Mouse (Mus musculus): ENCODE data around the gene Ell. TPM values are rescaled to one million over a fixed set of nuclear protein-coding genes. Genes with fewer than 3 reads are reported as not detected.

The Ell gene
- polyA plus RNA-seq, 1 experiment, result 27.9 TPM

- DNase-seq, result no peak
- Histone ChIP-seq H3K4me1 (ENCODE audit: control insufficient read depth, insufficient read depth, low read length) (peaks cover 8% of the 10 kb centered on the region), H3K4me3 (replicated peaks; ENCODE audit: insufficient read depth, low read depth, low read length) (peak overlapping the region; percentile 80), H3K27me3 (ENCODE audit: control insufficient read depth, insufficient read depth, low read length) (no peaks in the 10 kb centered on the region), H3K27ac (ENCODE audit: insufficient read depth, low read length) (peak overlapping the region; percentile 37)
- TF ChIP-seq CTCF (IDR thresholded peaks at IDR 0.05; ENCODE audit: borderline replicate concordance, insufficient read depth, low read depth, low read length) (no peak), POLR2A (IDR thresholded peaks at IDR 0.05; ENCODE audit: borderline replicate concordance, insufficient read depth, low read length) (no peak)
- under 1% methylated on average over 8 of the region's 8 CpGs for WGBS
These were observed 12.1 kb upstream of the Ell start for GRCm38 (mm10) chr8:70527111-70527511.

- Histone ChIP-seq H3K27ac (ENCODE audit: insufficient read depth, low read length) (peak within 1 kb of the TSS; percentile 37), H3K4me3 (replicated peaks; ENCODE audit: insufficient read depth, low read depth, low read length) (peak within 1 kb of the TSS; percentile 80), H3K27me3 (ENCODE audit: control insufficient read depth, insufficient read depth, low read length) (no peaks in the 10 kb centered on the region), H3K4me1 (ENCODE audit: control insufficient read depth, insufficient read depth, low read length) (peaks cover 8% of the 10 kb centered on the region)
- peak; percentile 97 to 100 for DNase-seq
- WGBS, result 1% methylated on average over 59 of the region's 61 CpGs
- TF ChIP-seq POLR2A (IDR thresholded peaks at IDR 0.05; ENCODE audit: borderline replicate concordance, insufficient read depth, low read length), result peak; percentile 61; the same call in 1 of the 2 replicates
- no peak for TF ChIP-seq CTCF (IDR thresholded peaks at IDR 0.05; ENCODE audit: borderline replicate concordance, insufficient read depth, low read depth, low read length)
These were observed 11.6 kb upstream of the Ell start, which contains the start of the genes Fkbp8 and Kxd1 for GRCm38 (mm10) chr8:70527512-70528181. Gene Fkbp8, plus strand, starts transcription at chr8:70527724. Gene Kxd1, minus strand, starts transcription at chr8:70527956.

GRCm38 (mm10) chr8:70528182-70528797 lies 11.0 kb upstream of the Ell start:
- TF ChIP-seq POLR2A (IDR thresholded peaks at IDR 0.05; ENCODE audit: borderline replicate concordance, insufficient read depth, low read length) (peak; percentile 4; the same call in 1 of the 2 replicates), CTCF (IDR thresholded peaks at IDR 0.05; ENCODE audit: borderline replicate concordance, insufficient read depth, low read depth, low read length) (no peak)
- no peak for DNase-seq
- no peaks in the 10 kb centered on the region for H3K27me3 ChIP-seq (ENCODE audit: control insufficient read depth, insufficient read depth, low read length)
- H3K27ac ChIP-seq (ENCODE audit: insufficient read depth, low read length), result no peak overlapping the region; the same call in 1 of the 2 replicates
- peaks cover 8% of the 10 kb centered on the region for H3K4me1 ChIP-seq (ENCODE audit: control insufficient read depth, insufficient read depth, low read length)
- H3K4me3 ChIP-seq (replicated peaks; ENCODE audit: insufficient read depth, low read depth, low read length), result peak overlapping the region; percentile 80
- 21% methylated on average over 13 of the region's 13 CpGs for whole genome bisulfite sequencing

- DNase-seq, result no peak
- WGBS, result 67% methylated on average over 5 of the region's 5 CpGs
These were observed 10.0 kb upstream of the Ell start for GRCm38 (mm10) chr8:70529299-70529698.

GRCm38 (mm10) chr8:70529741-70530161 lies 9.5 kb upstream of the Ell start:
- no peak overlapping the region for H3K27ac ChIP-seq (ENCODE audit: insufficient read depth, low read length)
- H3K4me3 ChIP-seq (replicated peaks; ENCODE audit: insufficient read depth, low read depth, low read length), result no peak overlapping the region
- DNase-seq, result no peak
- H3K4me1 ChIP-seq (ENCODE audit: control insufficient read depth, insufficient read depth, low read length), result peaks cover 8% of the 10 kb centered on the region
- TF ChIP-seq CTCF (IDR thresholded peaks at IDR 0.05; ENCODE audit: borderline replicate concordance, insufficient read depth, low read depth, low read length) (no peak), POLR2A (IDR thresholded peaks at IDR 0.05; ENCODE audit: borderline replicate concordance, insufficient read depth, low read length) (no peak)
- WGBS, result 94% methylated on average over 3 of the region's 3 CpGs
- no peaks in the 10 kb centered on the region for H3K27me3 ChIP-seq (ENCODE audit: control insufficient read depth, insufficient read depth, low read length)

More at GRCm38 (mm10) chr8:70529299-70529698, 10.0 kb upstream of the Ell start:
- Histone ChIP-seq H3K4me1 (ENCODE audit: control insufficient read depth, insufficient read depth, low read length) (peaks cover 8% of the 10 kb centered on the region), H3K4me3 (replicated peaks; ENCODE audit: insufficient read depth, low read depth, low read length) (no peak overlapping the region), H3K27me3 (ENCODE audit: control insufficient read depth, insufficient read depth, low read length) (no peaks in the 10 kb centered on the region), H3K27ac (ENCODE audit: insufficient read depth, low read length) (no peak overlapping the region)
- TF ChIP-seq POLR2A (IDR thresholded peaks at IDR 0.05; ENCODE audit: borderline replicate concordance, insufficient read depth, low read length) (no peak), CTCF (IDR thresholded peaks at IDR 0.05; ENCODE audit: borderline replicate concordance, insufficient read depth, low read depth, low read length) (no peak)

GRCm38 (mm10) chr8:70530314-70530713 lies 8.9 kb upstream of the Ell start:
- Histone ChIP-seq H3K27ac (ENCODE audit: insufficient read depth, low read length) (no peak overlapping the region), H3K27me3 (ENCODE audit: control insufficient read depth, insufficient read depth, low read length) (no peaks in the 10 kb centered on the region), H3K4me3 (replicated peaks; ENCODE audit: insufficient read depth, low read depth, low read length) (no peak overlapping the region), H3K4me1 (ENCODE audit: control insufficient read depth, insufficient read depth, low read length) (peaks cover 8% of the 10 kb centered on the region)
- no peak for TF ChIP-seq CTCF (IDR thresholded peaks at IDR 0.05; ENCODE audit: borderline replicate concordance, insufficient read depth, low read depth, low read length)
- no peak for TF ChIP-seq POLR2A (IDR thresholded peaks at IDR 0.05; ENCODE audit: borderline replicate concordance, insufficient read depth, low read length)
- WGBS, result 94% methylated on average over 2 of the region's 2 CpGs
- DNase-seq, result no peak

DNA sequence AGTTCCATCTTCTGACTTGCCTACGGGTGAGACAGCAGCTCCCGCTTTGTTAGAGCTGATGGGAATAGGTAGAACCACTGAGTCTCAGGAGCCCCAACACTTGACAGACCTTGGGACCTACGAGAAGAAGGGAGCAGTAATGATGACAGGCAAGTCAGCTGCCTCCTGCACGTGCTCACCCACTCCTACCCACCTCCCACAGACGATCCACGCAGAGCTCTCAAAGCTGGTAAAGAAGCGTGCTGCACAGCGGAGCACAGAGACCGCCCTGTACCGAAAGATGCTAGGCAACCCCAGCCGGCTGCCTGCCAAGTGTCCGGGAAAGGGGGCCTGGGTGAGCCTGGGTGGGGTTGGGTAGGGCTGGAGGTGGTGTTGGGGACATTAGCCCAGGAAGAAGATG lies 5.0 kb upstream of the Ell start:
- Histone ChIP-seq H3K27ac (ENCODE audit: insufficient read depth, low read length) (no peak overlapping the region), H3K4me3 (replicated peaks; ENCODE audit: insufficient read depth, low read depth, low read length) (no peak overlapping the region), H3K27me3 (ENCODE audit: control insufficient read depth, insufficient read depth, low read length) (no peaks in the 10 kb centered on the region), H3K4me1 (ENCODE audit: control insufficient read depth, insufficient read depth, low read length) (peaks cover 2% of the 10 kb centered on the region)
- 85% methylated on average over 12 of the region's 12 CpGs for WGBS
- TF ChIP-seq CTCF (IDR thresholded peaks at IDR 0.05; ENCODE audit: borderline replicate concordance, insufficient read depth, low read depth, low read length) (no peak), POLR2A (IDR thresholded peaks at IDR 0.05; ENCODE audit: borderline replicate concordance, insufficient read depth, low read length) (no peak)
- DNase-seq, result no peak

- WGBS, result 95% methylated on average over 3 of the region's 3 CpGs
- H3K27ac ChIP-seq (ENCODE audit: insufficient read depth, low read length), result no peak overlapping the region
- no peak overlapping the region for H3K4me3 ChIP-seq (replicated peaks; ENCODE audit: insufficient read depth, low read depth, low read length)
- DNase-seq, result no peak
- TF ChIP-seq CTCF (IDR thresholded peaks at IDR 0.05; ENCODE audit: borderline replicate concordance, insufficient read depth, low read depth, low read length) (no peak), POLR2A (IDR thresholded peaks at IDR 0.05; ENCODE audit: borderline replicate concordance, insufficient read depth, low read length) (no peak)
- no peaks in the 10 kb centered on the region for H3K27me3 ChIP-seq (ENCODE audit: control insufficient read depth, insufficient read depth, low read length)
- no peaks in the 10 kb centered on the region for H3K4me1 ChIP-seq (ENCODE audit: control insufficient read depth, insufficient read depth, low read length)
These were observed 4.0 kb upstream of the Ell start for GRCm38 (mm10) chr8:70535221-70535620.
